Mouse (Mus musculus): ENCODE measurements around the gene Pstk. TPM values are rescaled to one million over a fixed set of nuclear protein-coding genes. Genes with fewer than 3 reads are reported as not detected.
"Not testable (repeated sequence)": the region's sequence is repeated elsewhere in the genome, so short reads cannot be mapped to it uniquely, and the experiment has no call there.

Gene Pstk
- polyA plus RNA-seq, 1 experiment from 2014 or later = 55.9 TPM

GRCm38 (mm10) chr7:131356105-131356504 lies 14.8 kb upstream of the Pstk start:
- H3K4me3 ChIP-seq (ENCODE audit: low read depth, low read length) = no peak overlapping the region
- H3K27me3 ChIP-seq (replicated peaks; ENCODE audit: control insufficient read depth, insufficient read depth, low read length) = no peaks in the 10 kb centered on the region
- H3K9me3 ChIP-seq (ENCODE audit: control insufficient read depth, low read length) = no peaks in the 10 kb centered on the region
- peaks cover 35% of the 10 kb centered on the region for H3K36me3 ChIP-seq (ENCODE audit: control insufficient read depth, insufficient read depth, low read length)
- H3K9ac ChIP-seq (ENCODE audit: low read depth, low read length) = no peak overlapping the region
- WGBS = 93% methylated on average over 13 of the region's 13 CpGs
- no peak overlapping the region for H3K27ac ChIP-seq (ENCODE audit: low read depth, low read length)
- H3K4me1 ChIP-seq (replicated peaks; ENCODE audit: control insufficient read depth, insufficient read depth, low read length) = 0 out of 2 replicates have a peak, but pooled peaks cover 3% of the 10 kb centered on the region
- ATAC-seq (replicated peaks; ENCODE audit: low FRiP score) (no peak), DNase-seq (ENCODE audit: low spot score) (no peak)
- no peak overlapping the region for H3K4me2 ChIP-seq

DNA sequence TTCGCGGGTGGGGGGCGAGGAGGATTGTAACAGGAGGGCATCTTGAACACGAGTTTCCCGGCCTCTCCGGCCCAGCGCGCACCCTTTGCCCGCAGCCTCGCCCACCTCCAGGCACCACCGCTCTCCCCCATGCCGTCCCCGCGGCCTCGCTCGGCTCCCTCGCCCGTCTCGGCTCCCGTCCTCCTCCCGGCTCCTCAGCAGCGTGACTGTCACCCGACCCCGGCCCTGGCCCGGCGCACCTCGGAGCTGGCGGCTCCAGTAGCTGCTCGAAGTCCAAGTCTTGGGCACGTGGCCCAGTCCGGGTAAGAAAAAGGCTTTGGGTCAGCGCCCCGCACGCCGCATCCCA lies 8.7 kb upstream of the Pstk start:
- Histone ChIP-seq H3K9me3 (ENCODE audit: control insufficient read depth, low read length) (no peaks in the 10 kb centered on the region), H3K27ac (ENCODE audit: low read depth, low read length) (peak overlapping the region; percentile 88), H3K27me3 (replicated peaks; ENCODE audit: control insufficient read depth, insufficient read depth, low read length) (no peaks in the 10 kb centered on the region), H3K4me1 (replicated peaks; ENCODE audit: control insufficient read depth, insufficient read depth, low read length) (peaks cover 7% of the 10 kb centered on the region), H3K36me3 (ENCODE audit: control insufficient read depth, insufficient read depth, low read length) (peaks cover 11% of the 10 kb centered on the region; the same call in 1 of the 2 replicates), H3K9ac (ENCODE audit: low read depth, low read length) (peak overlapping the region; percentile 84), H3K4me3 (ENCODE audit: low read depth, low read length) (peak overlapping the region; percentile 81), H3K4me2 (peak overlapping the region; percentile 80)
- DNase-seq (ENCODE audit: low spot score) (no peak), ATAC-seq (replicated peaks; ENCODE audit: low FRiP score) (peak; percentile 63)
- WGBS = 0% methylated on average over 34 of the region's 35 CpGs

DNA sequence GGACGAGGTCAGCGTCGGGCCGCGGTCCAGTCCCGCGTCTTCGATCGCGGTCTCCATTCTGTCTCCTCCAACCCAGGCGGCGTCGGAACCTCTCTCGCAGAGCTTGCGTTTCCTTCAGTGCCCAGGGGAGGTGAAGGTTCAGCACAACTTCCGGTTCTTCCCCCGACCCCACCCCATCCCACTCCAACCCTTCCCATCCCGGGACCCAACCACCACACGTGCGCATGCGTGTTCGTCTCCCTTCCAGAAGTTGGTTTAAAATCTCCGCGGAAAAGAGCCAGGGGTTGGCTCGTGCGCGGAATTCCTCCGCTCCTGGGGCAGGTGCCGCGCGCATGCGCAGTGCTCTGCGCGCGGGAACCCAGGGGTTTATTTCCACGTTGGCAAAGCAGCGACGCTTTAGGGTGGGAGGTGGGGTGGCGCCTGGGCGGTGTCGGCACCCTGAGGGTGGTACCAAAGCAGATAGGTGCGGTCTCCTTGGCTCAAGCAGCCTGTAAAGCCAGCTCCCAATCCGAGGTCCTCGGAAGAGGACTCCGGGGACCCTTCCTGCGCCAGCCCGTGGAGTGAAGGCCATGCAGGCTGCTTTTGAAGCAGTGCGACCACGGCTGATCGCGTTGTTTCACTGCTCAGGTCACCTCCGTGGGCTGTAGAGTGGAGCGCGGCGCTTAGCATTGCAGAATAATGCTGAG lies 8.2 kb upstream of the Pstk start, which contains the start of gene 2310057M21Rik:
Gene 2310057M21Rik, minus strand, starts transcription at position 145 of the 686 bp plus-strand sequence.
- H3K27ac ChIP-seq (ENCODE audit: low read depth, low read length) = peak within 1 kb of the TSS; percentile 88
- peak; percentile 96 for ATAC-seq (replicated peaks; ENCODE audit: low FRiP score)

GRCm38 (mm10) chr7:131364131-131364530 lies 6.8 kb upstream of the Pstk start:
- Histone ChIP-seq H3K36me3 (ENCODE audit: control insufficient read depth, insufficient read depth, low read length) (peaks cover 2% of the 10 kb centered on the region; the same call in 1 of the 2 replicates), H3K4me3 (ENCODE audit: low read depth, low read length) (no peak overlapping the region), H3K27ac (ENCODE audit: low read depth, low read length) (no peak overlapping the region), H3K4me1 (replicated peaks; ENCODE audit: control insufficient read depth, insufficient read depth, low read length) (peaks cover 7% of the 10 kb centered on the region), H3K27me3 (replicated peaks; ENCODE audit: control insufficient read depth, insufficient read depth, low read length) (no peaks in the 10 kb centered on the region), H3K4me2 (no peak overlapping the region), H3K9ac (ENCODE audit: low read depth, low read length) (no peak overlapping the region), H3K9me3 (ENCODE audit: control insufficient read depth, low read length) (no peaks in the 10 kb centered on the region)
- ATAC-seq (replicated peaks; ENCODE audit: low FRiP score) = no peak
- WGBS = 84% methylated on average over 8 of the region's 8 CpGs
- no peak for DNase-seq (ENCODE audit: low spot score)

More for the DNA sequence above, 8.2 kb upstream of the Pstk start, which contains the start of gene 2310057M21Rik:
- Histone ChIP-seq H3K9ac (ENCODE audit: low read depth, low read length) (peak within 1 kb of the TSS; percentile 84), H3K36me3 (ENCODE audit: control insufficient read depth, insufficient read depth, low read length) (peaks cover 8% of the 10 kb centered on the region; the same call in 1 of the 2 replicates), H3K4me3 (ENCODE audit: low read depth, low read length) (peak within 1 kb of the TSS; percentile 81), H3K9me3 (ENCODE audit: control insufficient read depth, low read length) (no peaks in the 10 kb centered on the region), H3K4me2 (peak within 1 kb of the TSS; percentile 80), H3K4me1 (replicated peaks; ENCODE audit: control insufficient read depth, insufficient read depth, low read length) (peaks cover 7% of the 10 kb centered on the region), H3K27me3 (replicated peaks; ENCODE audit: control insufficient read depth, insufficient read depth, low read length) (no peaks in the 10 kb centered on the region)
- WGBS = under 1% methylated on average over 55 of the region's 55 CpGs
- peak; percentile 92 for DNase-seq (ENCODE audit: low spot score)

DNA sequence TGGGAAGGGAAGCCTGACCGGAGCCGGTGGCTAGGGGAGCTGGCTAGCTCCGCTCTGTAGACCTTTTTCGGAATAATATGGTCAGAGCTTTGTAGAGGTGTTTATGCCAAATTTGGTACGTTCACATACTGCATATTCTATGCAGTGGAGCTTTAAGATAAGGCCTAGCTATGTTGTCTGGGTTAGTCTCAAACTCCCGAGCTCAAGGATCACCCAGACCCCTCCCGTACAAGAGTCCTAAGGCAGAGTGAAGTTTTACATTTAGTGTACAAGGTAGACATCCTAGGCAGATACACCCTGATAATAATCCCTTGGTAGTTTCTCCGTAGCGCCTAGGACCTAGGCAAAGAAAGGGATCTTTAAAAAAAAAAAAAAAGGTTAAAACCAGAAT lies 524 bp downstream of the Pstk start:
- Histone ChIP-seq H3K9me3 (ENCODE audit: control insufficient read depth, low read length) (no peaks in the 10 kb centered on the region), H3K9ac (ENCODE audit: low read depth, low read length) (peak overlapping the region; percentile 86), H3K27ac (ENCODE audit: low read depth, low read length) (peak overlapping the region; percentile 93), H3K36me3 (ENCODE audit: control insufficient read depth, insufficient read depth, low read length) (0 out of 2 replicates have a peak, but pooled peaks cover 2% of the 10 kb centered on the region), H3K4me2 (peak overlapping the region; percentile 82), H3K27me3 (replicated peaks; ENCODE audit: control insufficient read depth, insufficient read depth, low read length) (no peaks in the 10 kb centered on the region), H3K4me3 (ENCODE audit: low read depth, low read length) (peak overlapping the region; percentile 80), H3K4me1 (replicated peaks; ENCODE audit: control insufficient read depth, insufficient read depth, low read length) (0 out of 2 replicates have a peak, but pooled peaks cover 7% of the 10 kb centered on the region)
- 4% methylated on average over 9 of the region's 9 CpGs for WGBS
- DNase-seq (ENCODE audit: low spot score) = no peak
- ATAC-seq (replicated peaks; ENCODE audit: low FRiP score) = peak; percentile 71

DNA sequence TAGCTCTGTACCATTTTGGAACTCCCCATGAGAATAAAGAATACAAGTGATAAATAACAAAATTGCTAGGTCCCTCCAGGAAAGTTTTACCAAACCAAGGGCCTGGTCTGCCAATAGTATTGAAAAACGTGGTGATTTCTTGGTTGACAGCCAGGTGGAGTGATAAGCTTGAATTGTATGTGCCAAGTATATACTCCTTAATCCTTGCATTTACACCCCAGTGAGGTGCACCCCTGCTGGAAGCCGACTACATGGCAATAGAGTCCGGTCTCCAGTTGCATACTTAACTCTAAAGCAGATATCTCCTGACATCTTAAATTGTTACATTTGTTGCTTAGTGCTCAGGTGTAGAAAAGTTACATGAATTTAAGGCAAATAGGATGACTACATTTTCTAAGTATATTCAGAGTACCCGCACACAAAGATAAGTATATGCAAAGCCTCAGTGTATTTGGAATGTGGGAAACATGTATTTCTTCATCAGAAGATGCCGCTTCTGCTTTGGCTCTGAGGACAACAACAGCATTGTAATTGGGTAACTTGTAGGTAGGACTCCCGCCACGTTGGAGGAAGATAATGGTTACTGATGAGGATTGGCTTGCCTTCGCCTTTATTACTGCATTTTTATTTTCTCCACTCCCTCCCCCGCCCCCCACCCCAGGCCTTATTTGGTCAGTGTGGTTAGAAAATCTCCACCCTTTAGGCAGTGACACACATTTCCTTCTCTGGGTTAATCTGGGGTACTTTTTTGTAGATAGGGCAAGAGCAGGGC lies 1.1 kb downstream of the Pstk start:
- no peak for DNase-seq (ENCODE audit: low spot score)
- Histone ChIP-seq H3K27ac (ENCODE audit: low read depth, low read length) (peak overlapping the region; percentile 93; the same call in 1 of the 2 replicates), H3K4me1 (replicated peaks; ENCODE audit: control insufficient read depth, insufficient read depth, low read length) (0 out of 2 replicates have a peak, but pooled peaks cover 7% of the 10 kb centered on the region), H3K4me3 (ENCODE audit: low read depth, low read length) (peak overlapping the region; percentile 80), H3K27me3 (replicated peaks; ENCODE audit: control insufficient read depth, insufficient read depth, low read length) (no peaks in the 10 kb centered on the region), H3K36me3 (ENCODE audit: control insufficient read depth, insufficient read depth, low read length) (0 out of 2 replicates have a peak, but pooled peaks cover 2% of the 10 kb centered on the region), H3K9me3 (ENCODE audit: control insufficient read depth, low read length) (no peaks in the 10 kb centered on the region), H3K4me2 (peak overlapping the region; percentile 82), H3K9ac (ENCODE audit: low read depth, low read length) (peak overlapping the region; percentile 86)
- no peak for ATAC-seq (replicated peaks; ENCODE audit: low FRiP score)
- 49% methylated on average over 9 of the region's 9 CpGs for WGBS

GRCm38 (mm10) chr7:131391761-131392160 lies 20.8 kb downstream of the Pstk start:
- WGBS = 92% methylated on average over 6 of the region's 7 CpGs
- H3K9me3 ChIP-seq (ENCODE audit: control insufficient read depth, low read length); H3K27me3 ChIP-seq (replicated peaks; ENCODE audit: control insufficient read depth, insufficient read depth, low read length); H3K9ac ChIP-seq (ENCODE audit: low read depth, low read length); H3K4me3 ChIP-seq (ENCODE audit: low read depth, low read length); ATAC-seq (replicated peaks; ENCODE audit: low FRiP score); H3K27ac ChIP-seq (ENCODE audit: low read depth, low read length); H3K4me2 ChIP-seq; H3K4me1 ChIP-seq (replicated peaks; ENCODE audit: control insufficient read depth, insufficient read depth, low read length); DNase-seq (ENCODE audit: low spot score); H3K36me3 ChIP-seq (ENCODE audit: control insufficient read depth, insufficient read depth, low read length): not testable (repeated sequence)

GRCm38 (mm10) chr7:131409321-131409987 lies 38.5 kb downstream of the Pstk start:
- H3K9ac ChIP-seq (ENCODE audit: low read depth, low read length) = peak overlapping the region; percentile 97
- H3K27me3 ChIP-seq (replicated peaks; ENCODE audit: control insufficient read depth, insufficient read depth, low read length) = no peaks in the 10 kb centered on the region
- peak overlapping the region; percentile 93 for H3K4me3 ChIP-seq (ENCODE audit: low read depth, low read length)
- 0 out of 2 replicates have a peak overlapping the region, but pooled peaks have one; percentile 13 for H3K27ac ChIP-seq (ENCODE audit: low read depth, low read length)
- no peaks in the 10 kb centered on the region for H3K36me3 ChIP-seq (ENCODE audit: control insufficient read depth, insufficient read depth, low read length)
- H3K9me3 ChIP-seq (ENCODE audit: control insufficient read depth, low read length) = no peaks in the 10 kb centered on the region
- peaks cover 17% of the 10 kb centered on the region for H3K4me1 ChIP-seq (replicated peaks; ENCODE audit: control insufficient read depth, insufficient read depth, low read length)
- ATAC-seq (replicated peaks; ENCODE audit: low FRiP score) (peak; percentile 3; the same call in 1 of the 2 replicates), DNase-seq (ENCODE audit: low spot score) (no peak)
- 8% methylated on average over 16 of the region's 16 CpGs for WGBS
- H3K4me2 ChIP-seq = peak overlapping the region; percentile 65

Data from liver, embryonic 11.5 days (tissue).